Mouse (Mus musculus) heart, postnatal 0 days (tissue): ENCODE results near the gene Myo16. TPM values are rescaled to one million over a fixed set of nuclear protein-coding genes. Genes with fewer than 3 reads are reported as not detected.

ENCODE experiments used
- ATAC-seq: fragments of 200-750 bp; cut with Nextera tagmentation; 2 replicates; pipeline ENCODE4 v1.8.0; 2017; ENCODE audit warnings: low read depth, moderate number of reproducible peaks, moderate library complexity; ENCODE audit not compliant: insufficient read depth
- DNase-seq: peaks from one replicate; pipeline ENCODE4 v3.0.0-alpha.2; 2016; ENCODE audit warnings: low spot score
- H3K27ac ChIP-seq: fragments of 300-500 bp; sonication (generic); 2 replicates; pipeline ENCODE4 v1.5.1; 2014; ENCODE audit warnings: low read depth, mild to moderate bottlenecking
- H3K27me3 ChIP-seq: fragments of 300-500 bp; sonication (generic); 2 replicates; pipeline ENCODE4 v1.6.1; 2014; ENCODE audit warnings: low read length, mixed read lengths; ENCODE audit not compliant: control insufficient read depth, insufficient read depth
- H3K36me3 ChIP-seq: fragments of 300-500 bp; sonication (generic); replicated peaks from 2 replicates; pipeline ENCODE4 v1.6.1; 2014; ENCODE audit warnings: low read length, mixed read lengths; ENCODE audit not compliant: control insufficient read depth, insufficient read depth
- H3K4me1 ChIP-seq: fragments of 300-500 bp; sonication (generic); 2 replicates; pipeline ENCODE4 v1.6.1; 2014; ENCODE audit warnings: antibody characterized with exemption; ENCODE audit not compliant: control insufficient read depth, insufficient read depth
- H3K4me2 ChIP-seq: fragments of 300-500 bp; sonication (generic); 2 replicates; pipeline ENCODE4 v1.6.1; 2014; ENCODE audit warnings: low read depth, mild to moderate bottlenecking, low read length, moderate library complexity
- H3K4me3 ChIP-seq: fragments of 300-500 bp; sonication (generic); 2 replicates; pipeline ENCODE4 v1.5.1; 2014; ENCODE audit warnings: low read depth, low read length
- H3K9ac ChIP-seq: fragments of 300-500 bp; sonication (generic); replicated peaks from 2 replicates; pipeline ENCODE4 v1.6.1; 2014; ENCODE audit warnings: low read depth, low read length, mixed read lengths
- H3K9me3 ChIP-seq: fragments of 300-500 bp; sonication (generic); replicated peaks from 2 replicates; pipeline ENCODE4 v1.6.1; 2016; ENCODE audit warnings: low read length; ENCODE audit not compliant: control insufficient read depth
- CTCF ChIP-seq: IDR thresholded peaks from 2 replicates; pipeline ENCODE4 v1.5.1; 2016; ENCODE audit warnings: antibody characterized with exemption, control low read depth, low read depth
- EP300 ChIP-seq: IDR thresholded peaks from 2 replicates; pipeline ENCODE4 v1.6.1; 2016; ENCODE audit warnings: antibody characterized with exemption, low read depth
- WGBS: fragments of 180-500 bp; shearing (Covaris S2); extraction: QIAGEN DNeasy Blood & Tissue Kit; methylation state at CpG from one replicate; pipeline ENCODE4 v1.1.7; 2014; 5-methylcytosine and 5-hydroxymethylcytosine counted together
- polyA plus RNA-seq: library from polyadenylated mRNA; unstranded; fragments of >200 nt; fragmentation: Nextera tagmentation; extraction: Ambion mirVana; gene quantifications from 2 replicates; pipeline ENCODE4 v1.2.1, GENCODE M21; 2015
- total RNA-seq: library from RNA; depleted of rRNA; stranded (reverse); fragments of >200 nt; gene quantifications from 2 replicates; pipeline ENCODE4 v1.2.3, GENCODE M21; 2014; ENCODE audit warnings: low replicate concordance

Gene Myo16
- total and polyA plus RNA-seq, 2 experiments from 2014 or later = not detected

DNA sequence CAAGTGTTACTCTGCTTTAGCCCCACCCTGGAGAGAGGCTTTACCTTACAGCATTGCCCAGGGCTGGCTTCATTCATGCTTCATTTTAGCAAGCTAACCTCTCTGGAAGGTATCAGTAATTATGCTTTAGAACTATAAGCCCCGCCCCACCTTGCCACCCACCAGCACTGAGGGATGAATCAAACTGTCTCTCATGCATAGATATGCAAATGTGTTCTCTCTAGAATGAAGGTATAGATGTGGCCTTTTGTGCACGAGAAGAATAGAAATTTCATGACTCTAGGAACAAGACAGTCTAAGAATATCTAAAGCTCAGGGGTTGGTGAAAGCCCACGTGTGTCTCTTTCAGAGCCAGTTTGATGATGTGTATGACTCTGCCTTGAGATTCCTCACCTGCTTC lies 288.9 kb downstream of the Myo16 start:
- TF ChIP-seq CTCF = no peak
- TF ChIP-seq EP300 = no peak
- Histone ChIP-seq H3K27me3 (no peaks in the 10 kb centered on the region), H3K4me3 (no peak overlapping the region), H3K9me3 (no peaks in the 10 kb centered on the region), H3K4me1 (no peaks in the 10 kb centered on the region), H3K9ac (no peak overlapping the region), H3K27ac (no peak overlapping the region), H3K36me3 (no peaks in the 10 kb centered on the region), H3K4me2 (no peak overlapping the region)
- ATAC-seq (no peak), DNase-seq (no peak)
- 60% methylated on average over 3 of the region's 3 CpGs for WGBS

DNA sequence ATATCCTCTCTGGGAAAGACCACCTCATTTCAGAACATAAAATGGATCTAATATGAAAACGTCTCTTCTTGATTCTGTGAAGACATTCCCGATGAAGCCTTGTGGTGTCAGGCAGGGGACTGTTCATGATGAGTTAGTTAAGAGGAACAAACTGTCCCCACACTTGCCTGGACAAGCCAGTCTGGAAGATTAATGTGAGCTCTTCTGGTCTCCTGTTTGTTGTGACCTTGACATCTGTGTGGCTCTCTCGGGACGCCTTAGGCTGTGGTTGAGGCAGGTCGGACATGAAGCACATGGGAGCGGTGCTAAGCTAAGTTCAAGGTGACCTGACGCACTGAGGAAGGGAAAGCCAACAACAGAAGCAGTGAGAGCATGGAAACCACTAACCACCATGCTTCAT lies 291.3 kb downstream of the Myo16 start:
- DNase-seq (no peak), ATAC-seq (no peak)
- no peaks in the 10 kb centered on the region for H3K4me1 ChIP-seq
- H3K27me3 ChIP-seq = no peaks in the 10 kb centered on the region
- TF ChIP-seq EP300 (no peak), CTCF (no peak)
- WGBS = 56% methylated on average over 7 of the region's 7 CpGs
- H3K27ac ChIP-seq = no peak overlapping the region
- H3K36me3 ChIP-seq = no peaks in the 10 kb centered on the region
- no peak overlapping the region for H3K9ac ChIP-seq
- no peak overlapping the region for H3K4me3 ChIP-seq
- no peak overlapping the region for H3K4me2 ChIP-seq
- no peaks in the 10 kb centered on the region for H3K9me3 ChIP-seq

DNA sequence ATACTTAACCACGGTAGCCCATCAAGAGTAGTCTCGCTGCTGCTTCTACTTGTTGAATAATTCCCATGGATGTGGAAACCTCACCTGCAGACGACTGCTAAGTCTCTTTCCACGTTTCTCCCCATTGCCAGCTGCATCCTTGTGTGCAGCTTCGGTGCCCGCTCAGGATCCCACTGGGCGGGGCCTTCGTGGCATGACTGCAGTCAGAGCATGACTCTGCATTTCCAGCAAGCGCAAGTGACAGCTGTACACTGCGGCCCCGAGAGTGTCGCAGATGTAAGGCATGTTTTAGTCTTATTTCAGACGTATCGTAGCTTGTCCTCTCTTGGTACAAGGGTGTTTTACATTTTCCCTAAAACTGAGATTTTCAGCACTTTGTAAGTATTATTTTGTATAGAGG lies 294.8 kb downstream of the Myo16 start:
- Histone ChIP-seq H3K27me3 (no peaks in the 10 kb centered on the region), H3K4me1 (no peaks in the 10 kb centered on the region), H3K9me3 (no peaks in the 10 kb centered on the region), H3K9ac (no peak overlapping the region), H3K4me3 (no peak overlapping the region), H3K4me2 (no peak overlapping the region), H3K36me3 (no peaks in the 10 kb centered on the region), H3K27ac (no peak overlapping the region)
- DNase-seq (no peak), ATAC-seq (no peak)
- no peak for TF ChIP-seq EP300
- TF ChIP-seq CTCF = no peak
- WGBS = 76% methylated on average over 14 of the region's 14 CpGs

DNA sequence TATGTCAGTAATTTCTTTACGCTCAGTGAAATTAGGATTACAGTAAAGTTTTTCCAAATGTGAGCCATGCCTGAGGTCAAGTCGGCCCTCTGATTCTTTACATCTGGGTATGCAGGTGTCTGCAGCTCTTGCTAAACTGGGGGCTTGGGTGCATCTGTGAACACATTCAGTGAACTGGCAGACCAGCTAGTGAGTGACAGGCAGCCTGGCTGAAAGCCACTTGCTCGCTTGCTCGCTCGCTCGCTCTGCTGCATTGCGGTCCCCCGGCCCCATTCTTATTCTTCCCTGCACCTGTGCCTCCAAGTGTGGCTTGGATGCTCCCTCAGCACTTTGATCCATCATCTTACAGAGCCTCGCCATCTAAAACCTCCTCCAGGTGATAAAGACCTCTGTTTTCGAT lies 299.3 kb downstream of the Myo16 start:
- 79% methylated on average over 10 of the region's 10 CpGs for WGBS

DNA sequence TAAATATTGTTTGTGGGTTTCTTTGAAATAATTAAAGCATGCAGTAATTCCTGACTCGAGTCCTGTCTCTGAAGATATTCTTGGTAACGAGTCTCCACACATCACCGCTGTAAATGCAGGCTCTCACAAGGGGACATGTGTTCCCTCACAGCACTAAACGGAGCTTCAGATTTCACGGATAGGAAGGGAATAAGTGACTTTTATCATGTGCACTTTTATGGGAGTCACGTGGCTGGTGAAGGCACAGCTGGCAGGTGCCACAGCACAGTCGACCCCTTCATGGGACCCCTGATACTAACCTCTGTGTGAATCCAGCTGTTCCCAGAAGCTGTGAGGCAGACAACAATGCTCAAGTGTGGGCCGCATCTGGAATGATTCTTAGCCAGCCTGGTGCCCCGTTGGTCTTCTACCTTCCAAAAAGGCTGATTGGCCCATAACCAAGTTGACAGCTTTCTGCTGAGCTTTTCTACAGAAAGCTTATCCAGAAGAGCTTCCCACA lies 304.5 kb downstream of the Myo16 start:
- H3K9me3 ChIP-seq = no peaks in the 10 kb centered on the region
- 63% methylated on average over 9 of the region's 9 CpGs for WGBS
- no peaks in the 10 kb centered on the region for H3K4me1 ChIP-seq
- H3K27me3 ChIP-seq = no peaks in the 10 kb centered on the region
- no peak for ATAC-seq
- no peaks in the 10 kb centered on the region for H3K36me3 ChIP-seq
- H3K4me3 ChIP-seq = no peak overlapping the region
- no peak for DNase-seq
- TF ChIP-seq EP300 = no peak
- TF ChIP-seq CTCF = no peak
- no peak overlapping the region for H3K9ac ChIP-seq
- no peak overlapping the region for H3K4me2 ChIP-seq
- no peak overlapping the region for H3K27ac ChIP-seq

More for the DNA sequence above, 299.3 kb downstream of the Myo16 start:
- no peaks in the 10 kb centered on the region for H3K36me3 ChIP-seq
- no peak overlapping the region for H3K27ac ChIP-seq
- H3K9ac ChIP-seq = no peak overlapping the region
- no peaks in the 10 kb centered on the region for H3K27me3 ChIP-seq
- TF ChIP-seq EP300 (no peak), CTCF (no peak)
- no peaks in the 10 kb centered on the region for H3K4me1 ChIP-seq
- H3K4me2 ChIP-seq = no peak overlapping the region
- H3K4me3 ChIP-seq = no peak overlapping the region
- ATAC-seq = no peak
- H3K9me3 ChIP-seq = no peaks in the 10 kb centered on the region
- no peak for DNase-seq

DNA sequence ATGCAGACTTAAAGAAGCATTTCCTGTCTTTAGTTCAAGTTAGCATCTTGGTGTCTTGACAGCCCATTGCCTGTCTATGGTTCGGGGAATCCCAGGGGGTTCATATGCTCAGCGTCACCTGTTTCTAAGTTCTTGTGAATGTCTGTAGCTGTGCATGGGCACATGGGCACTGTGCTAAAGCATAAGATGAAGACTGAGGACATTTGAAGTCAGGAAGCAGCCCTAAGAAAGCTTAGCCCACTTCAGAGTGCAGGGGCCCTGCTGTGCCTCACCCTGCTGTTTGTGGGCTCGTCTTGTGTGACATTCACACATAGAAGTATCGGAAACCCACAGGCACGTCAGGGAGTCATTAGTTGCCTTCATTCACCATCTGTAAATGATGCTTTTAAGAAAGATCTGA lies 308.6 kb downstream of the Myo16 start:
- Histone ChIP-seq H3K27me3 (no peaks in the 10 kb centered on the region), H3K4me1 (no peaks in the 10 kb centered on the region), H3K9ac (no peak overlapping the region), H3K4me2 (no peak overlapping the region), H3K9me3 (no peaks in the 10 kb centered on the region), H3K27ac (no peak overlapping the region), H3K36me3 (no peaks in the 10 kb centered on the region), H3K4me3 (no peak overlapping the region)
- WGBS = 73% methylated on average over 5 of the region's 5 CpGs
- TF ChIP-seq CTCF = no peak
- no peak for TF ChIP-seq EP300
- no peak for DNase-seq
- ATAC-seq = no peak
